Mouse (Mus musculus): ENCODE measurements around the gene Taf5. TPM values are rescaled to one million over a fixed set of nuclear protein-coding genes. Genes with fewer than 3 reads are reported as not detected.

Taf5 gene
- polyA plus RNA-seq (2021; fragmentation: Nextera tagmentation) = 0.92 and 1.2 TPM in 2 replicates
- long read RNA-seq, experiment 1, partial matches to known transcripts = 3 of 5 reads
- long read RNA-seq, experiment 1, other reads (novel, unspliced or antisense) = 2 of 5 reads
- long read RNA-seq, experiment 2, partial matches to known transcripts = 1 of 1 reads
- long read RNA-seq, experiment 2, other reads (novel, unspliced or antisense) = 0 of 1 reads

GRCm38 (mm10) chr19:47067096-47067882, at the start of gene Taf5:
TSS of gene Taf5 (plus strand) at chr19:47067746.

DNA sequence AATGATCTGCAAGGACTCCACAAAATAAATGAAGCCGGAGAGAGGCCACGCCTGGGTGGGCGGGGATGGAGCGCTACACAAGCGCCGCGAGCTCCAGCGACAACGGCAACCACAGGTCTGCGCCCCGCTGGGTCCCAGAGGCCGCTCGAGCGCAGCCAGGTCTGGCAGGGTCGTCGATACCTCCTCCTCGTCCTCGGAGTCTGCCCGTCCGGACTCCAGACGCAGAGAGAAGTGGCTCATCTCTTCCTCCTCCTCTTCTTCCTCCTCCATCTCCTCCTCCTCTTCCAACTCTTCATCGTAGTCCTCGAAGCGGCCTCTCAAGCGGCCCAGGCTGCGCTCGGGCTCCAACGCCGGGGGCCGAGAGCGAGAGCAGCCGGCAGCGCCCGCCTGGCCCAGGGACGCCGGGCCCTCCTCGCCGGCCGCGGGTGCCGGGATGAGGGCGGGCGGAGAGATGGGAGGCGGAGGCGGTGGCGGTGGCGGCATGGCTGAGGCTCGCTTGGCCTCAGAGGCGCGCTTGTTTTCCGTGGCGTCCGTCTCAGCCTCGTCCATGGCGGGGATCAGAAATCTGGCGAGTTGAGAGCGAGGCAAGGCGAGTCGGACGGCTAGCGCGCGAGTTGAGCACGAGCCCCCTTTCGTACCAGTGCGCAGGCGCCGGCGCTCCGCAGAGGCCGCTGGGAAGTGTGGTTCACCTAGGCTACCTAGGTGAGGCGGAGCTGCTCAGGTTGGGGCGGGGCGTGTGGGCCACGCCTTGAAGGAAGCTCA, 17.1 kb upstream of the Taf5 start, which contains the start of gene Pcgf6:
Pcgf6 (minus strand) TSS at position 636 of the 762 bp plus-strand sequence.

GRCm38 (mm10) chr19:47090550-47091156, 23.1 kb downstream of the Taf5 start, which contains the start of the genes Usmg5 and Pdcd11:
TSS of gene Usmg5 (minus strand) at chr19:47090647.
TSS of gene Pdcd11 (plus strand) at chr19:47090768.

Other genes starting within 250 kb of the Taf5 start
- 56.1 and 102 TPM in 2 replicates for gene Ina, start 53.0 kb upstream of the Taf5 start, polyA plus RNA-seq (2021; fragmentation: Nextera tagmentation)
- gene Nt5c2, start 52.6 kb upstream of the Taf5 start, polyA plus RNA-seq (2021; fragmentation: Nextera tagmentation) = 19.2 and 37.6 TPM in 2 replicates
- 3.5 and 4.4 TPM in 2 replicates for gene Pcgf6, start 16.8 kb upstream of the Taf5 start, polyA plus RNA-seq (2021; fragmentation: Nextera tagmentation)
- gene Usmg5, start 22.9 kb downstream of the Taf5 start, polyA plus RNA-seq (2021; fragmentation: Nextera tagmentation) = 4,613 and 4,675 TPM in 2 replicates
- 1.9 and 2.2 TPM in 2 replicates for gene Pdcd11, start 23.0 kb downstream of the Taf5 start, polyA plus RNA-seq (2021; fragmentation: Nextera tagmentation)
- 2.9 and 3.9 TPM in 2 replicates for gene Calhm2, start 70.5 kb downstream of the Taf5 start, polyA plus RNA-seq (2021; fragmentation: Nextera tagmentation)
- gene Calhm1, start 76.5 kb downstream of the Taf5 start, polyA plus RNA-seq (2021; fragmentation: Nextera tagmentation) = not detected in 2 replicates
- gene Calhm3, start 90.0 kb downstream of the Taf5 start, polyA plus RNA-seq (2021; fragmentation: Nextera tagmentation) = 0.10 TPM in 1 of 2 replicates, not detected in the other
- gene Neurl1a, start 111.1 kb downstream of the Taf5 start, polyA plus RNA-seq (2021; fragmentation: Nextera tagmentation) = 27.9 and 30.7 TPM in 2 replicates

Measured in left cerebral cortex, adult 6 months (tissue).